Comparison of ENCODE assay signal across 8 mouse cellular contexts in the genomic region with DNA sequence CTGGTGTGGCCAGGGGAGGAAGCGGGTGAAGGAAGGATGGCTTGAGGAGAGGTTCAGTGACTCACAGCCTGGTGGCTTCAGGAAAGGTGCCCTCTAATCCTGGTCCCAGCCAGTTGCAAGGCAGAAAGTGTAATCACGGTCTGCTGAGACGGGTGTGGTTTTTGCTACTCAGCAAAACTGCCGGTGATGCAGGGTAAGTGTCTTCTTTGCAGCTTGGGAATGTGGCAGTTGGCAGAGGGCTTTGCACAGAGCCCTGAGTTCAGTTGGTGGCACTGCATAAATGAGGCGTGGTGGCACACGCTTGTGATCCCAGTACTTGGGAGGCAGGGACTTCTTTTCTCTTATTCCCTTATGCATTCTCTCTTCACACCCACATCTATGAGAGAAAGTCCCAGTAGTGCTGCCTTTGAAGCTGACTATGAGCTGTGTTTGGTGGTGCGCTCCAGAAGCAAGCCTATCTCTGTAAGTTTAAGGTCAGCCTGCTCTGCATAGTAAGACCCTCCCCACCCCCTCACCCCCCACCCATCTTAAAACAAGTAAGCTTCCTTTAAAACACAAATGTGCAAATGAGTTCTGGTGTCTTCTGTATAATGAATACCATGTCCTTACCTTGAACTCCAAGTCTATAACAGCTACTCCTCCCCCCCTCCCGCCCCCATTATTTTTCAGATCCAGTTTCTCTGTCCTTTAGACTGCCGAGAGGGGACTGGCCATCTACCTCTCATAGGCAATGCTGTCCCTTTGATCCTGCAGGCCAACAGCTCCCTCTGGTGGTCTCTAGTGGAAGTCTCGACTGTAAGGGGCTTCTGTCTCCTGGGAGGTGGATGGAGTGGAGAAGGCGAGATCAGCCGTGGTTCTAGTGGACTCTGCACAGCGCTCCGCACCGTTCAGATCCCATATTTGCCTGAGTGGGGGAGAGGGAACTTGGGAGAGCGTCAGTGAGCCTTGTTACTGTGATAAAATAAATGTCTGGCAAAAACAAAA. TPM values are rescaled to one million over a fixed set of nuclear protein-coding genes. Genes with fewer than 3 reads are reported as not detected.
DNase-seq lines count a peak whose midpoint lies in the region; ATAC-seq lines count a peak whose summit lies in the region.

No protein-coding gene starts in this region.

- H3K4me2 ChIP-seq in hindbrain, embryonic 13.5 days = 0 out of 2 replicates have a peak overlapping the region, but pooled peaks have one; percentile 16

- no peak overlapping the region for H3K4me3 ChIP-seq in hindbrain, embryonic 13.5 days

- no peaks in the 10 kb centered on the region for H3K9me3 ChIP-seq in hindbrain, embryonic 13.5 days

- peak; percentile 91 for DNase-seq in NIH3T3 (ENCODE audit: low read depth)
- DNase-seq in cerebellum, postnatal 10 days = peak; percentile 95 to 97
- peak; percentile 77 to 88 for DNase-seq in frontal cortex, postnatal 25 days (ENCODE audit: low spot score in 2 of 2)
- DNase-seq in layer of hippocampus, postnatal 14 days (ENCODE audit: low spot score in 2 of 2) = peak; percentile 87 to 91
- peak; percentile 89 for DNase-seq in lung, postnatal 25 days (ENCODE audit: low spot score)
- peak; percentile 95 for DNase-seq in retina, embryonic 14.5 days (ENCODE audit: low spot score)
- peak; percentile 83 for DNase-seq in thymus, postnatal 25 days

- no peak overlapping the region for H3K9ac ChIP-seq in hindbrain, embryonic 13.5 days

- peak; percentile 86 for ATAC-seq in hindbrain, embryonic 13.5 days (ENCODE audit: low FRiP score)

- H3K27me3 ChIP-seq in hindbrain, embryonic 13.5 days = no peaks in the 10 kb centered on the region

- no peaks in the 10 kb centered on the region for H3K4me1 ChIP-seq in hindbrain, embryonic 13.5 days (replicated peaks)

- H3K27ac ChIP-seq in hindbrain, embryonic 13.5 days = no peak overlapping the region

- 42% methylated on average over 16 of the region's 16 CpGs for WGBS in hindbrain, embryonic 13.5 days

- no peaks in the 10 kb centered on the region for H3K36me3 ChIP-seq in hindbrain, embryonic 13.5 days

RNA-seq across cellular contexts. Expression of a gene that starts 11.2 kb away (rescaled TPM):
- 71.9 and 90.1 TPM in 2 replicates for polyA plus RNA-seq in hindbrain, embryonic 13.5 days (2015; fragmentation: Nextera tagmentation; extraction: Ambion mirVana)
- 1 to 10 TPM; 6.3 to 7.6 TPM for total RNA-seq in layer of hippocampus, postnatal 14 days (2021)

RNA-seq across cellular contexts. Expression of a gene that starts 15.2 kb away (rescaled TPM):
- polyA plus RNA-seq in hindbrain, embryonic 13.5 days (2015; fragmentation: Nextera tagmentation; extraction: Ambion mirVana) = 0.56 and 1.6 TPM in 2 replicates
- 10 to 100 TPM; 13.4 to 14.2 TPM for total RNA-seq in layer of hippocampus, postnatal 14 days (2021)

RNA-seq across cellular contexts. Expression of a gene that starts 45.7 kb away (rescaled TPM):
- polyA plus RNA-seq in hindbrain, embryonic 13.5 days (2015; fragmentation: Nextera tagmentation; extraction: Ambion mirVana) = 15.9 and 17.6 TPM in 2 replicates
- total RNA-seq in layer of hippocampus, postnatal 14 days (2021) = 1 to 10 TPM; 4.7 to 6.3 TPM
